Mouse (Mus musculus) lung, adult 10 weeks (tissue): ENCODE data around the gene Msx1. TPM values are rescaled to one million over a fixed set of nuclear protein-coding genes. Genes with fewer than 3 reads are reported as not detected.

Source experiments
- polyA plus RNA-seq: library from polyadenylated mRNA; stranded (reverse); fragments of 350-450 nt; fragmentation: Illumina TruSeq; extraction: RNeasy Lipid Tissue Mini Kit (QIAGEN cat#74804); gene quantifications from one replicate; pipeline ENCODE4 v1.2.3, GENCODE M21; 2014; ENCODE audit warnings: low read depth, low replicate concordance; ENCODE audit not compliant: insufficient read depth

The Msx1 gene
- 2.5 TPM for polyA plus RNA-seq

GRCm38 (mm10) chr5:37824461-37824795 is at the start of gene Msx1:
TSS of gene Msx1 (minus strand) at chr5:37824583.

Other genes with a start within 250 kb of the Msx1 start
- gene Stk32b, start 107.4 kb downstream of the Msx1 start, polyA plus RNA-seq = not detected
- gene Cytl1, start 89.1 kb downstream of the Msx1 start, polyA plus RNA-seq = 42.7 TPM
- 19.4 TPM for gene Stx18, start 214.2 kb upstream of the Msx1 start, polyA plus RNA-seq